Mouse (Mus musculus): ENCODE data around the gene Slit3. TPM values are rescaled to one million over a fixed set of nuclear protein-coding genes. Genes with fewer than 3 reads are reported as not detected.

Slit3 gene
- polyA plus RNA-seq, 1 experiment from 2014 or later, result 24.1 TPM

DNA sequence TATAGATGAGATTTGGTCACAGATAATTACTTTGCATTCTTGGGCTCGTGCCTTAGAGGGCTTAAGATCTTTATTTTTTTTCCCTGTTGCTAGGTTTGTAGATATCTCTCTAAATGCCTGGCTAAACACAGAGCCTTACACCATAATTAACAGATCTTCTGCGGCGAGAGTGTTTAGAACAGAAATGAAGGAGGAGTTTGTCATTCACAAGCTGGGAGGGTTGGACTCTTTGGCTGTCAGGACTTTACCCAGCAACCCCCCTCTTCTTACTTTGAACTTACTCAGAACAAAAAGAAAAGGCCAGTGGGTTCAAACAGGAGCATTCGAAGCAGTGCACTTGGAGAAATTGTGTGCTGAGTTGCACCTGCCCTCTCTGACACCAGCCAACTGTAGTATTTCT, 103.0 kb downstream of the Slit3 start:
- peak; percentile 64 for DNase-seq (ENCODE audit: low spot score)

GRCm38 (mm10) chr11:35231361-35232090, 110.5 kb downstream of the Slit3 start:
- Histone ChIP-seq H3K27ac (replicated peaks; ENCODE audit: low read depth, low read length) (no peak overlapping the region), H3K27me3 (replicated peaks; ENCODE audit: control insufficient read depth, insufficient read depth, low read length) (no peaks in the 10 kb centered on the region), H3K9ac (ENCODE audit: low read depth, low read length) (no peak overlapping the region), H3K4me3 (ENCODE audit: low read depth, low read length) (no peak overlapping the region), H3K4me1 (ENCODE audit: control insufficient read depth, insufficient read depth, low read length) (peaks cover 9% of the 10 kb centered on the region; the same call in 1 of the 2 replicates), H3K36me3 (ENCODE audit: control insufficient read depth, insufficient read depth, low read length) (no peaks in the 10 kb centered on the region), H3K4me2 (ENCODE audit: low read depth, low read length) (no peak overlapping the region), H3K9me3 (ENCODE audit: control insufficient read depth, low read length) (no peaks in the 10 kb centered on the region)
- DNase-seq (ENCODE audit: low spot score) (no peak), ATAC-seq (ENCODE audit: low read depth) (no peak)
- WGBS, result 72% methylated on average over 10 of the region's 10 CpGs

More for the DNA sequence above, 103.0 kb downstream of the Slit3 start:
- Histone ChIP-seq H3K9ac (ENCODE audit: low read depth, low read length) (no peak overlapping the region), H3K27me3 (replicated peaks; ENCODE audit: control insufficient read depth, insufficient read depth, low read length) (no peaks in the 10 kb centered on the region; the same call in none of the 2 replicates), H3K9me3 (ENCODE audit: control insufficient read depth, low read length) (no peaks in the 10 kb centered on the region), H3K4me1 (ENCODE audit: control insufficient read depth, insufficient read depth, low read length) (peaks cover 10% of the 10 kb centered on the region; the same call in 1 of the 2 replicates), H3K36me3 (ENCODE audit: control insufficient read depth, insufficient read depth, low read length) (no peaks in the 10 kb centered on the region), H3K4me3 (ENCODE audit: low read depth, low read length) (no peak overlapping the region), H3K27ac (replicated peaks; ENCODE audit: low read depth, low read length) (no peak overlapping the region), H3K4me2 (ENCODE audit: low read depth, low read length) (no peak overlapping the region)
- ATAC-seq (ENCODE audit: low read depth), result peak; percentile 80
- 21% methylated on average over 4 of the region's 4 CpGs for WGBS

GRCm38 (mm10) chr11:35232321-35232720, 111.3 kb downstream of the Slit3 start:
- WGBS, result 83% methylated on average over 4 of the region's 4 CpGs
- Histone ChIP-seq H3K9me3 (ENCODE audit: control insufficient read depth, low read length) (no peaks in the 10 kb centered on the region), H3K4me3 (ENCODE audit: low read depth, low read length) (no peak overlapping the region), H3K27ac (replicated peaks; ENCODE audit: low read depth, low read length) (peak overlapping the region; percentile 22; the same call in 1 of the 2 replicates), H3K4me2 (ENCODE audit: low read depth, low read length) (no peak overlapping the region), H3K4me1 (ENCODE audit: control insufficient read depth, insufficient read depth, low read length) (peaks cover 9% of the 10 kb centered on the region; the same call in 1 of the 2 replicates), H3K27me3 (replicated peaks; ENCODE audit: control insufficient read depth, insufficient read depth, low read length) (no peaks in the 10 kb centered on the region), H3K9ac (ENCODE audit: low read depth, low read length) (no peak overlapping the region), H3K36me3 (ENCODE audit: control insufficient read depth, insufficient read depth, low read length) (no peaks in the 10 kb centered on the region)
- no peak for DNase-seq (ENCODE audit: low spot score)
- ATAC-seq (ENCODE audit: low read depth), result no peak

GRCm38 (mm10) chr11:35241379-35241778, 120.4 kb downstream of the Slit3 start:
- Histone ChIP-seq H3K4me1 (ENCODE audit: control insufficient read depth, insufficient read depth, low read length) (peaks cover 23% of the 10 kb centered on the region), H3K9me3 (ENCODE audit: control insufficient read depth, low read length) (no peaks in the 10 kb centered on the region), H3K9ac (ENCODE audit: low read depth, low read length) (no peak overlapping the region), H3K27me3 (replicated peaks; ENCODE audit: control insufficient read depth, insufficient read depth, low read length) (no peaks in the 10 kb centered on the region), H3K4me2 (ENCODE audit: low read depth, low read length) (no peak overlapping the region), H3K36me3 (ENCODE audit: control insufficient read depth, insufficient read depth, low read length) (no peaks in the 10 kb centered on the region), H3K27ac (replicated peaks; ENCODE audit: low read depth, low read length) (no peak overlapping the region), H3K4me3 (ENCODE audit: low read depth, low read length) (no peak overlapping the region)
- WGBS, result 87% methylated on average over 7 of the region's 7 CpGs
- no peak for ATAC-seq (ENCODE audit: low read depth)
- DNase-seq (ENCODE audit: low spot score), result no peak

DNA sequence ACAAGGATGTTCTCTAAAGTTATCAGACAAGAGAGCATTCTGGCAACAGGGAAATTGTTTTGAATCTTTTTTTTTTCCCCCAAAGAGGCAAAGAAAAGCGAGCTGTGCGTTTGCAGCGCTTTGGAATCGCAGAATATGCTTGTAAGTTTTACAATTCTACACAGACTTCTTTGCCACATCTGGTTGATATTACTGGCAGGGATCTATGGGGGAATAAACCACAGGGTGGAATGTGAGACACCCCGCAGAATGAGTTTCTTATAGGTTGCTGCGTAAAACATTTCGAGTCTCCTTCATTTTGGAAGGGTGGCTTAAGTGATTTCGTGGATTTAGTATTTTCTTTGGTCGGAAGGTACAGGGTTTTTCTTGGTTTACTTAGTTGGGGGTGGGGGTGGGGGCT, 122.6 kb downstream of the Slit3 start:
- H3K27me3 ChIP-seq (replicated peaks; ENCODE audit: control insufficient read depth, insufficient read depth, low read length), result no peaks in the 10 kb centered on the region
- no peaks in the 10 kb centered on the region for H3K36me3 ChIP-seq (ENCODE audit: control insufficient read depth, insufficient read depth, low read length)
- no peak overlapping the region for H3K9ac ChIP-seq (ENCODE audit: low read depth, low read length)
- H3K4me3 ChIP-seq (ENCODE audit: low read depth, low read length), result no peak overlapping the region
- 24% methylated on average over 9 of the region's 9 CpGs for WGBS
- peak overlapping the region; percentile 63 for H3K27ac ChIP-seq (replicated peaks; ENCODE audit: low read depth, low read length)
- no peaks in the 10 kb centered on the region for H3K9me3 ChIP-seq (ENCODE audit: control insufficient read depth, low read length)
- no peak for ATAC-seq (ENCODE audit: low read depth)
- peaks cover 36% of the 10 kb centered on the region for H3K4me1 ChIP-seq (ENCODE audit: control insufficient read depth, insufficient read depth, low read length)
- DNase-seq (ENCODE audit: low spot score), result peak; percentile 91
- H3K4me2 ChIP-seq (ENCODE audit: low read depth, low read length), result peak overlapping the region; percentile 31

DNA sequence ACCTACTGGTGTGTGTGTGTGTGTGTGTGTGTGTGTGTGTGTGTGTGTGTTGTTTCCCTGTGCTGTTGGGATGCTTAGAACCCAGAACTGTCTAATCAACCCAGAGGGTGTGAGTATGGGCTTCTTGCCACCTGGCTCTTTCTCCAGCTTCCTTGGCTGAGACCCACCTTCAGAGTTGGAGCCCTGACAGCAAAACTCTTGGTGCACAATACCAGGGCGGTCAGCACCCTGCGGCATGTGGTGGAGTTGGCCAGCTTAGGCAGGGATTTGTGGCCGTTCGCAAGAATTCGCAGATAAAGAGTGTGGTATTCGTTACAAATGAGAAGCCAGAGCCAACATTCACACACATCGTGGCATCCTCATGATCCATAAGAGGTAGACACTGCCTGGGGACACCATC, 123.5 kb downstream of the Slit3 start:
- no peak overlapping the region for H3K4me3 ChIP-seq (ENCODE audit: low read depth, low read length)
- ATAC-seq (ENCODE audit: low read depth), result no peak
- H3K9me3 ChIP-seq (ENCODE audit: control insufficient read depth, low read length), result no peaks in the 10 kb centered on the region
- DNase-seq (ENCODE audit: low spot score), result no peak
- peaks cover 41% of the 10 kb centered on the region for H3K4me1 ChIP-seq (ENCODE audit: control insufficient read depth, insufficient read depth, low read length)
- no peaks in the 10 kb centered on the region for H3K27me3 ChIP-seq (replicated peaks; ENCODE audit: control insufficient read depth, insufficient read depth, low read length)
- no peak overlapping the region for H3K4me2 ChIP-seq (ENCODE audit: low read depth, low read length)
- WGBS, result 79% methylated on average over 7 of the region's 7 CpGs
- no peaks in the 10 kb centered on the region for H3K36me3 ChIP-seq (ENCODE audit: control insufficient read depth, insufficient read depth, low read length)
- H3K27ac ChIP-seq (replicated peaks; ENCODE audit: low read depth, low read length), result no peak overlapping the region
- no peak overlapping the region for H3K9ac ChIP-seq (ENCODE audit: low read depth, low read length)

DNA sequence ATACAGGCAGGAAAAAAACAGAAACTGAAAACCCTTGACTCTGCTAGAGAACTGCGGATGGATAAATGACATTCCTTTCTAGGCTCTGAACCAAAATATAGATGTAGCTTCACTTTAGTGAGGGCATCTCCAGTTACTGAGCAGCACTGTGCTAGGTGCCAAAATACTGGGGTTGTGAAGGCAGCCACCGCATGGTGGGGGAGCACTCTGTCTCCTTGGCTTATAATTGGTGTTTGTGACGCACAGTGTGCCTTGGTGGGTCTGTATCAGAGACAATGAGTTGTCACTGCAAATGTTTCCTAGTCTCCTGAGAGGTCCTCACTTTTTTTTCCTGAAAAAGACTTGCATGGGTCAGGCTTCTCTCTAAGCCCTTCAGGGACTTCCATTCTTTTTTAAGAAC, 125.6 kb downstream of the Slit3 start:
- no peak overlapping the region for H3K4me2 ChIP-seq (ENCODE audit: low read depth, low read length)
- ATAC-seq (ENCODE audit: low read depth), result peak; percentile 12; the same call in 1 of the 2 replicates
- no peaks in the 10 kb centered on the region for H3K9me3 ChIP-seq (ENCODE audit: control insufficient read depth, low read length)
- 53% methylated on average over 3 of the region's 3 CpGs for WGBS
- H3K27ac ChIP-seq (replicated peaks; ENCODE audit: low read depth, low read length), result no peak overlapping the region
- H3K27me3 ChIP-seq (replicated peaks; ENCODE audit: control insufficient read depth, insufficient read depth, low read length), result no peaks in the 10 kb centered on the region
- peaks cover 40% of the 10 kb centered on the region for H3K4me1 ChIP-seq (ENCODE audit: control insufficient read depth, insufficient read depth, low read length)
- H3K4me3 ChIP-seq (ENCODE audit: low read depth, low read length), result no peak overlapping the region
- no peak for DNase-seq (ENCODE audit: low spot score)
- no peak overlapping the region for H3K9ac ChIP-seq (ENCODE audit: low read depth, low read length)
- H3K36me3 ChIP-seq (ENCODE audit: control insufficient read depth, insufficient read depth, low read length), result no peaks in the 10 kb centered on the region

GRCm38 (mm10) chr11:35248088-35248487, 127.1 kb downstream of the Slit3 start:
- H3K9me3 ChIP-seq (ENCODE audit: control insufficient read depth, low read length), result no peaks in the 10 kb centered on the region
- 41% methylated on average over 5 of the region's 5 CpGs for WGBS
- H3K27me3 ChIP-seq (replicated peaks; ENCODE audit: control insufficient read depth, insufficient read depth, low read length), result no peaks in the 10 kb centered on the region
- H3K4me2 ChIP-seq (ENCODE audit: low read depth, low read length), result no peak overlapping the region
- ATAC-seq (ENCODE audit: low read depth), result no peak
- H3K4me3 ChIP-seq (ENCODE audit: low read depth, low read length), result no peak overlapping the region
- no peaks in the 10 kb centered on the region for H3K36me3 ChIP-seq (ENCODE audit: control insufficient read depth, insufficient read depth, low read length)
- H3K27ac ChIP-seq (replicated peaks; ENCODE audit: low read depth, low read length), result no peak overlapping the region
- peak; percentile 56 for DNase-seq (ENCODE audit: low spot score)
- peaks cover 39% of the 10 kb centered on the region for H3K4me1 ChIP-seq (ENCODE audit: control insufficient read depth, insufficient read depth, low read length)
- no peak overlapping the region for H3K9ac ChIP-seq (ENCODE audit: low read depth, low read length)

GRCm38 (mm10) chr11:35250871-35251418, 129.9 kb downstream of the Slit3 start:
- Histone ChIP-seq H3K4me1 (ENCODE audit: control insufficient read depth, insufficient read depth, low read length) (peaks cover 23% of the 10 kb centered on the region), H3K27me3 (replicated peaks; ENCODE audit: control insufficient read depth, insufficient read depth, low read length) (no peaks in the 10 kb centered on the region), H3K27ac (replicated peaks; ENCODE audit: low read depth, low read length) (no peak overlapping the region), H3K4me3 (ENCODE audit: low read depth, low read length) (no peak overlapping the region), H3K4me2 (ENCODE audit: low read depth, low read length) (no peak overlapping the region), H3K36me3 (ENCODE audit: control insufficient read depth, insufficient read depth, low read length) (no peaks in the 10 kb centered on the region), H3K9me3 (ENCODE audit: control insufficient read depth, low read length) (no peaks in the 10 kb centered on the region), H3K9ac (ENCODE audit: low read depth, low read length) (no peak overlapping the region)
- no peak for ATAC-seq (ENCODE audit: low read depth)
- no peak for DNase-seq (ENCODE audit: low spot score)
- WGBS, result 38% methylated on average over 4 of the region's 4 CpGs
